Mouse (Mus musculus) intestine, postnatal 0 days (tissue): Measurements from ENCODE around the gene Map3k3. TPM values are rescaled to one million over a fixed set of nuclear protein-coding genes. Genes with fewer than 3 reads are reported as not detected.

Experiments used
- ATAC-seq: fragments of 200-750 bp; cut with Nextera tagmentation; 2 replicates; pipeline ENCODE4 v1.8.0; 2017; ENCODE audit warnings: mild to moderate bottlenecking, moderate TSS enrichment, moderate library complexity
- H3K27ac ChIP-seq: fragments of 300-500 bp; sonication (generic); 2 replicates; pipeline ENCODE4 v1.5.1; 2014; ENCODE audit warnings: mild to moderate bottlenecking, low read depth, low read length, moderate library complexity
- H3K27me3 ChIP-seq: fragments of 300-500 bp; sonication (generic); replicated peaks from 2 replicates; pipeline ENCODE4 v1.6.1; 2014; ENCODE audit warnings: low read length, mixed read lengths; ENCODE audit not compliant: control insufficient read depth, insufficient read depth
- H3K36me3 ChIP-seq: fragments of 300-500 bp; sonication (generic); 2 replicates; pipeline ENCODE4 v1.6.1; 2014; ENCODE audit warnings: mild to moderate bottlenecking, moderate library complexity; ENCODE audit not compliant: control insufficient read depth, insufficient read depth
- H3K4me1 ChIP-seq: fragments of 300-500 bp; sonication (generic); replicated peaks from 2 replicates; pipeline ENCODE4 v1.6.1; 2014; ENCODE audit warnings: antibody characterized with exemption, low read length, mixed read lengths; ENCODE audit not compliant: control insufficient read depth, insufficient read depth
- H3K4me2 ChIP-seq: fragments of 300-500 bp; sonication (generic); replicated peaks from 2 replicates; pipeline ENCODE4 v1.6.1; 2014; ENCODE audit warnings: low read depth, mild to moderate bottlenecking, moderate library complexity
- H3K4me3 ChIP-seq: fragments of 300-500 bp; sonication (generic); 2 replicates; pipeline ENCODE4 v1.5.1; 2014; ENCODE audit warnings: low read depth, low read length
- H3K9ac ChIP-seq: fragments of 300-500 bp; sonication (generic); 2 replicates; pipeline ENCODE4 v1.6.1; 2014; ENCODE audit warnings: mild to moderate bottlenecking, low read depth, low read length
- H3K9me3 ChIP-seq: fragments of 300-500 bp; sonication (generic); 2 replicates; pipeline ENCODE4 v1.6.1; 2016; ENCODE audit warnings: mixed run types; ENCODE audit not compliant: control insufficient read depth
- CTCF ChIP-seq: sonication (generic); IDR thresholded peaks from 2 replicates; pipeline ENCODE4 v1.5.1; 2016; ENCODE audit warnings: low read depth, mild to moderate bottlenecking, control low read depth, antibody characterized with exemption, moderate library complexity
- WGBS: fragments of 180-500 bp; shearing (Covaris S2); extraction: QIAGEN DNeasy Blood & Tissue Kit; methylation state at CpG from one replicate; pipeline ENCODE4 v1.1.7; 2014; 5-methylcytosine and 5-hydroxymethylcytosine counted together
- polyA plus RNA-seq: library from polyadenylated mRNA; unstranded; fragments of >200 nt; fragmentation: Nextera tagmentation; extraction: Ambion mirVana; gene quantifications from 2 replicates; pipeline ENCODE4 v1.2.1, GENCODE M21; 2015

Gene Map3k3
- polyA plus RNA-seq, 1 experiment from 2014 or later = 6.2 TPM

DNA sequence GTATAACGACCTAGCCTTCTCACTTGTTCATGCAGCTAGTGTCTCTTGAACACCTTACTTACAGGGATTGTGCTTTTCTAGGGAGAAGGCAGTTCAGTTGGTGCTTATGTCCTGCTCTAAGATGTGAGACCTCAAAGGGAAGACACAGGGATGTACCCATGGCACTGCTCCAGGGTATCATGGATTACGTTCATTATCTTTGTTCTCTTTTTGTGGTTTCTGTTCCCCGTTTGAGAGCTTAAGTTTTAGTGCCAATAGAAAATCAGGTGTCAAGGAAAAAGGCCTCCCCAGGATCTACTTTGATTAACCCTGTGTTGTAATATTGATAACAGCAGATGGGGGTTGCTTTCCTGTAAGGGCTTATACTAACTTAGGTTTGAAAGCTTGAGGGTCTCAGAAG lies 10.6 kb upstream of the Map3k3 start:
- Histone ChIP-seq H3K27me3 (no peaks in the 10 kb centered on the region), H3K4me2 (no peak overlapping the region), H3K4me3 (no peak overlapping the region), H3K4me1 (no peaks in the 10 kb centered on the region), H3K9ac (no peak overlapping the region), H3K9me3 (no peaks in the 10 kb centered on the region), H3K27ac (no peak overlapping the region), H3K36me3 (peaks cover 32% of the 10 kb centered on the region)
- ATAC-seq = no peak
- WGBS = 82% methylated on average over 3 of the region's 3 CpGs
- TF ChIP-seq CTCF = no peak

GRCm38 (mm10) chr11:106076321-106076720 lies 8.1 kb upstream of the Map3k3 start:
- no peak overlapping the region for H3K9ac ChIP-seq
- peaks cover 28% of the 10 kb centered on the region for H3K36me3 ChIP-seq
- TF ChIP-seq CTCF = peak; percentile 93
- 0% methylated on average over 4 of the region's 4 CpGs for WGBS
- peak; percentile 38 for ATAC-seq
- H3K27ac ChIP-seq = no peak overlapping the region
- no peaks in the 10 kb centered on the region for H3K4me1 ChIP-seq
- H3K27me3 ChIP-seq = no peaks in the 10 kb centered on the region
- H3K4me3 ChIP-seq = no peak overlapping the region
- H3K9me3 ChIP-seq = no peaks in the 10 kb centered on the region
- H3K4me2 ChIP-seq = no peak overlapping the region

- TF ChIP-seq CTCF = peak; percentile 14; the same call in 1 of the 2 replicates
- no peaks in the 10 kb centered on the region for H3K9me3 ChIP-seq
- H3K27me3 ChIP-seq = no peaks in the 10 kb centered on the region
- H3K4me2 ChIP-seq = peak overlapping the region; percentile 72
- ATAC-seq = peak; percentile 52
- H3K4me3 ChIP-seq = peak overlapping the region; percentile 90
- H3K36me3 ChIP-seq = no peaks in the 10 kb centered on the region
- H3K27ac ChIP-seq = peak overlapping the region; percentile 96
- peak overlapping the region; percentile 86 for H3K9ac ChIP-seq
- H3K4me1 ChIP-seq = no peaks in the 10 kb centered on the region
- 1% methylated on average over 45 of the region's 61 CpGs for WGBS
Observed at GRCm38 (mm10) chr11:106084911-106085561, 623 bp downstream of the Map3k3 start.

GRCm38 (mm10) chr11:106098223-106098622 lies 13.8 kb downstream of the Map3k3 start:
- no peak overlapping the region for H3K4me2 ChIP-seq
- WGBS = 80% methylated on average over 1 of the region's 1 CpGs
- no peak overlapping the region for H3K27ac ChIP-seq
- no peak overlapping the region for H3K4me3 ChIP-seq
- H3K27me3 ChIP-seq = no peaks in the 10 kb centered on the region
- no peak for TF ChIP-seq CTCF
- H3K36me3 ChIP-seq = no peaks in the 10 kb centered on the region
- no peaks in the 10 kb centered on the region for H3K4me1 ChIP-seq
- no peak for ATAC-seq
- H3K9me3 ChIP-seq = no peaks in the 10 kb centered on the region
- no peak overlapping the region for H3K9ac ChIP-seq

- ATAC-seq = no peak
- no peak overlapping the region for H3K27ac ChIP-seq
- H3K4me3 ChIP-seq = no peak overlapping the region
- TF ChIP-seq CTCF = no peak
- 82% methylated on average over 3 of the region's 3 CpGs for WGBS
- H3K9me3 ChIP-seq = no peaks in the 10 kb centered on the region
- H3K4me2 ChIP-seq = no peak overlapping the region
- H3K27me3 ChIP-seq = no peaks in the 10 kb centered on the region
- H3K4me1 ChIP-seq = no peaks in the 10 kb centered on the region
- H3K9ac ChIP-seq = no peak overlapping the region
- H3K36me3 ChIP-seq = no peaks in the 10 kb centered on the region
Observed at GRCm38 (mm10) chr11:106102866-106103265, 18.5 kb downstream of the Map3k3 start.

DNA sequence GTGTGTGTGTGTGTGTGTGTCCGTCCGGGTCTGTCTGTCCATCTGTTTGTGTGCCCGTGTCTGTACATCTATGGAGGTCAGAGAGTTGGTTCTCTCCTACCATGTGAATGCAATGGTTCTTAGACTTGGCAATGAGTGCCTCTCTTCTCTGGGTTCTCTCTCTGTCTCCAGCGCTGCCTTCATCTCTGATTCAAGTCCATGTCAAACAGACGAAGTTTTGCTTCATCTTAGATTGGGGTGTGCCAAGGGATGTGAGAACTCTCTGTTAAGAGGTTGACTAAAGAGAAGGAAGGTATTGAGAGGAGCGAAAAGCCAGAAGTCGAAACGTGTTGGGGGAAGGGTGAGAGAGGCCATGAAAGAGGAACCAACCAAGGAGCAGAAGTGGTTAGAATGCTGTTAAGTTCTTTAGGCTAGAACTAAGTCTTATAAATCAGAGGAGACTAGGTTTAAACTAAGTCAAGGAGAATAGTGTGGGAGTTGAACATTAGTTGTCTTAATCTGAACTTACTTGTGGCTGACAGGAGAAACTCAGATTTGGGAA lies 21.7 kb downstream of the Map3k3 start:
- WGBS = 81% methylated on average over 8 of the region's 8 CpGs
- Histone ChIP-seq H3K27ac (no peak overlapping the region), H3K9ac (no peak overlapping the region), H3K4me1 (no peaks in the 10 kb centered on the region), H3K4me3 (no peak overlapping the region), H3K36me3 (no peaks in the 10 kb centered on the region), H3K4me2 (no peak overlapping the region), H3K9me3 (no peaks in the 10 kb centered on the region), H3K27me3 (no peaks in the 10 kb centered on the region)
- TF ChIP-seq CTCF = no peak
- ATAC-seq = no peak
